Mouse (Mus musculus) brain, embryonic 14.5 days (tissue): ENCODE data around the gene AI837181.

Source experiments
- CTCF ChIP-seq: fragments of 200-500 bp; IDR thresholded peaks from 2 replicates; pipeline ENCODE4 v1.5.1; 2012; ENCODE audit warnings: inconsistent platforms, mild to moderate bottlenecking, moderate library complexity, borderline replicate concordance; ENCODE audit not compliant: insufficient read depth, insufficient read length; ENCODE audit errors: extremely low read depth
- POLR2A ChIP-seq: fragments of 200-500 bp; IDR thresholded peaks from 2 replicates; pipeline ENCODE4 v1.6.1; 2012; ENCODE audit warnings: mild to moderate bottlenecking, inconsistent platforms, borderline replicate concordance; ENCODE audit not compliant: poor library complexity, insufficient read depth, insufficient read length, severe bottlenecking; ENCODE audit errors: extremely low read depth

DNA sequence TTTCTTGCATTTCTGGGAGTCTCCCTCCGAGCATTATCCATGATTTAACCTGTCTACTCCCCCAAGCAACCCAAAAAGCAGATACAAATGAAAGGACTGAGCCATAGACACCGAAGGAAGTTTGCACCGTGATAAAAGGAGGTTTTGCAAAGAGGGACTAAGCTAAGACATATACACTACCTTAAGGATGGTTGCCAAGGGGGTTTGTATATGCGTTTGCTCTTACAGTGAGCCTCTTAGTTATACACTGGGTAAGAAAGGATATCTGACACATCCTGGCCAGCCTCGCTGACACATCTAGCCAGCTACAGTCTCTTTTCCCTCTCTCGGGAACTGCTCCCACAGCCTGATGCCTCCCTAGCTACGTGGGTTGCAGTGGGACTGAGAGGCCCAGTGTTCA, 9.0 kb downstream of the AI837181 start:
- TF ChIP-seq POLR2A, result no peak
- TF ChIP-seq CTCF, result no peak
